Mouse (Mus musculus) gastrocnemius, postnatal 14 days (tissue): ENCODE measurements around the gene Aldh1a3. TPM values are rescaled to one million over a fixed set of nuclear protein-coding genes. Genes with fewer than 3 reads are reported as not detected.

Experiments
- DNase-seq: peaks from one replicate; pipeline ENCODE4 v3.0.0; 2021; ENCODE audit warnings: mixed read lengths
- intact Hi-C: fragments of 180-260 bp; cut with DNase I; formaldehyde crosslinking; loops from one replicate; pipeline ENCODE4 v1.15.1; 2025; ENCODE audit warnings: low total_unique reads
- total RNA-seq, 2 experiments: library from RNA; stranded (reverse); gene quantifications; 2 replicates each; pipeline ENCODE4 v1.2.3; 2021

Gene Aldh1a3
- total RNA-seq, 2 experiments from 2014 or later: 2.1 to 6.0 TPM

GRCm38 (mm10) chr7:66384213-66384612 lies 43.1 kb downstream of the Aldh1a3 start:
- intact Hi-C loops: no loop called here
- DNase-seq: no peak

GRCm38 (mm10) chr7:66376560-66376959 lies 50.8 kb downstream of the Aldh1a3 start:
- intact Hi-C loops: no loop called here
- DNase-seq: no peak

GRCm38 (mm10) chr7:66375736-66376135 lies 51.6 kb downstream of the Aldh1a3 start:
- intact Hi-C loops: no loop called here
- DNase-seq: no peak

GRCm38 (mm10) chr7:66373391-66373790 lies 53.9 kb downstream of the Aldh1a3 start:
- no peak for DNase-seq
- intact Hi-C loops: no loop called here

GRCm38 (mm10) chr7:66370970-66371369 lies 56.3 kb downstream of the Aldh1a3 start:
- no peak for DNase-seq
- intact Hi-C loops: no loop called here

GRCm38 (mm10) chr7:66369934-66370445 lies 57.3 kb downstream of the Aldh1a3 start:
- intact Hi-C loops: no loop called here
- DNase-seq: no peak

- intact Hi-C loops: no loop called here
- DNase-seq: no peak
Measured at GRCm38 (mm10) chr7:66369071-66369933, 58.0 kb downstream of the Aldh1a3 start.

GRCm38 (mm10) chr7:66365904-66366303 lies 61.4 kb downstream of the Aldh1a3 start, which contains the start of gene Gm10974:
Gene Gm10974, plus strand, starts transcription at chr7:66365905.
- intact Hi-C loops: no loop called here
- DNase-seq: no peak

GRCm38 (mm10) chr7:66365411-66365810 lies 61.9 kb downstream of the Aldh1a3 start:
- intact Hi-C loops: no loop called here
- DNase-seq: no peak

- DNase-seq: no peak
- intact Hi-C loops: no loop called here
Measured at GRCm38 (mm10) chr7:66364491-66364890, 62.8 kb downstream of the Aldh1a3 start.

- intact Hi-C loops: no loop called here
- DNase-seq: no peak
Measured at GRCm38 (mm10) chr7:66359044-66359443, 68.3 kb downstream of the Aldh1a3 start.

GRCm38 (mm10) chr7:66358461-66358860 lies 68.9 kb downstream of the Aldh1a3 start:
- DNase-seq: no peak
- intact Hi-C loops: no loop called here

- intact Hi-C loops: no loop called here
Measured at GRCm38 (mm10) chr7:66355791-66356522, 71.4 kb downstream of the Aldh1a3 start.

GRCm38 (mm10) chr7:66354911-66355310 lies 72.4 kb downstream of the Aldh1a3 start:
- no peak for DNase-seq
- intact Hi-C loops: no loop called here

More at GRCm38 (mm10) chr7:66355791-66356522, 71.4 kb downstream of the Aldh1a3 start:
- DNase-seq: no peak

GRCm38 (mm10) chr7:66351074-66351473 lies 76.2 kb downstream of the Aldh1a3 start:
- intact Hi-C loops: no loop called here
- no peak for DNase-seq

- DNase-seq: no peak
- intact Hi-C loops: no loop called here
Measured at GRCm38 (mm10) chr7:66349670-66350069, 77.6 kb downstream of the Aldh1a3 start.

- intact Hi-C loops: no loop called here
- DNase-seq: no peak
Measured at GRCm38 (mm10) chr7:66348588-66348987, 78.7 kb downstream of the Aldh1a3 start.

GRCm38 (mm10) chr7:66346959-66347663 lies 80.2 kb downstream of the Aldh1a3 start:
- no peak for DNase-seq
- intact Hi-C loops: no loop called here

- intact Hi-C loops: loop anchor here (5.0 kb wide), 1 partner anchor 36 kb away; no protein-coding TSS in a partner anchor
- no peak for DNase-seq
Measured at GRCm38 (mm10) chr7:66343307-66343706, 84.0 kb downstream of the Aldh1a3 start.

- intact Hi-C loops: loop anchor here (5.0 kb wide), 1 partner anchor 36 kb away; no protein-coding TSS in a partner anchor
Measured at GRCm38 (mm10) chr7:66342831-66343230, 84.5 kb downstream of the Aldh1a3 start.

More at GRCm38 (mm10) chr7:66342831-66343230, 84.5 kb downstream of the Aldh1a3 start:
- no peak for DNase-seq
